Mouse (Mus musculus) heart, adult 2 months (tissue): ENCODE results near the gene Arhgap24.

ENCODE experiments used
- CTCF ChIP-seq: fragments of 200-600 bp; IDR thresholded peaks from 2 replicates; pipeline ENCODE4 v1.8.1; 2022; ENCODE audit warnings: antibody characterized with exemption, mild to moderate bottlenecking, moderate library complexity
- POLR2A ChIP-seq: fragments of 200-500 bp; IDR thresholded peaks from 2 replicates; pipeline ENCODE4 v1.6.1; 2011; ENCODE audit warnings: mild to moderate bottlenecking, low read depth, low read length, control low read depth; ENCODE audit not compliant: insufficient read depth

DNA sequence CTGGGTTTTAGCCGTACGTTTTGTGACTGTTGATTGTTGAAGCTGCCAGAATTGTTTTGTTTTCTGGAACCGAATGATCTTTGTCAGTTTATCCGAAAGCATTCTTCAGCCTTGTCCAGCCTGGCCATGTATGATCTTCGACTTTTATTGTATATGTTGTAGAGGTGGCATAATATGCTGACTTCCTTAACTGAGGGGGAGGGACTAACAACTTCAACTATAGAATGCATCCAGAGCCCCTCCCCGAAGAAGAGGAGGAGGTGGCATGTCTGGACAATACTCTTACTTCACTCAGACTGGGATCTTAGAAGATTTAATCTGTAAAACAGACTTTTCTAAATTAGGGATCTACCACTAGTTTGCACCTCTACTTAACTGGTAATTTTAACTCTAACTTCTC, 244.2 kb downstream of the Arhgap24 start:
- no peak for TF ChIP-seq POLR2A
- no peak for TF ChIP-seq CTCF
